Mouse (Mus musculus) spleen, adult 2 months (tissue): ENCODE data around the gene Nt5m. TPM values are rescaled to one million over a fixed set of nuclear protein-coding genes. Genes with fewer than 3 reads are reported as not detected.

Source experiments
- DNase-seq, 2 experiments: peaks; one replicate each; pipeline versions ENCODE4 v3.0.0 to v3.0.0-alpha.2; 2012 to 2021; ENCODE audit warnings: low spot score in 2 of 2, low read depth in 1 of 2
- H3K27ac ChIP-seq: fragments of 200-500 bp; 2 replicates; pipeline ENCODE4 v1.5.1; 2012; ENCODE audit warnings: low read length, inconsistent platforms; ENCODE audit not compliant: insufficient read depth
- H3K27me3 ChIP-seq: fragments of 200-500 bp; 2 replicates; pipeline ENCODE4 v1.6.1; 2012; ENCODE audit warnings: mild to moderate bottlenecking, moderate library complexity, low read length, inconsistent platforms; ENCODE audit not compliant: control insufficient read depth, insufficient read depth
- H3K36me3 ChIP-seq: fragments of 200-500 bp; 2 replicates; pipeline ENCODE4 v1.6.1; 2012; ENCODE audit warnings: mild to moderate bottlenecking, low read length, inconsistent platforms; ENCODE audit not compliant: control insufficient read depth, insufficient read depth
- H3K4me1 ChIP-seq: fragments of 200-500 bp; 2 replicates; pipeline ENCODE4 v1.6.1; 2011; ENCODE audit warnings: inconsistent platforms; ENCODE audit not compliant: control insufficient read depth, insufficient read depth, insufficient read length
- H3K4me3 ChIP-seq: fragments of 200-500 bp; 2 replicates; pipeline ENCODE4 v1.5.1; 2011; ENCODE audit warnings: mild to moderate bottlenecking, inconsistent platforms; ENCODE audit not compliant: insufficient read depth, insufficient read length; ENCODE audit errors: extremely low read depth
- CTCF ChIP-seq: fragments of 200-500 bp; IDR thresholded peaks from 2 replicates; pipeline ENCODE4 v1.5.1; 2011; ENCODE audit warnings: mild to moderate bottlenecking, inconsistent platforms; ENCODE audit not compliant: insufficient read depth, insufficient read length, insufficient replicate concordance; ENCODE audit errors: extremely low read depth
- POLR2A ChIP-seq: fragments of 200-500 bp; IDR thresholded peaks from 2 replicates; pipeline ENCODE4 v1.6.1; 2011; ENCODE audit warnings: low read depth, low read length, inconsistent platforms
- WGBS: fragments of 180-500 bp; shearing (Covaris S2); methylation state at CpG from one replicate; pipeline ENCODE4 v1.1.7; 2018; 5-methylcytosine and 5-hydroxymethylcytosine counted together
- polyA plus RNA-seq: library from polyadenylated mRNA; depleted of rRNA; stranded (reverse); fragments of >200 nt; gene quantifications from 2 replicates; pipeline ENCODE4 v1.2.3, GENCODE M21; 2012; rRNA removed

Nt5m gene
- polyA plus RNA-seq, 1 experiment = 16.7 TPM

GRCm38 (mm10) chr11:59919401-59919800 lies 80.2 kb downstream of the Nt5m start:
- Histone ChIP-seq H3K4me3 (no peak overlapping the region), H3K36me3 (no peaks in the 10 kb centered on the region), H3K27me3 (no peaks in the 10 kb centered on the region), H3K4me1 (no peaks in the 10 kb centered on the region), H3K27ac (no peak overlapping the region)
- WGBS = 76% methylated on average over 3 of the region's 3 CpGs
- TF ChIP-seq POLR2A (no peak), CTCF (no peak)
- no peak for DNase-seq

DNA sequence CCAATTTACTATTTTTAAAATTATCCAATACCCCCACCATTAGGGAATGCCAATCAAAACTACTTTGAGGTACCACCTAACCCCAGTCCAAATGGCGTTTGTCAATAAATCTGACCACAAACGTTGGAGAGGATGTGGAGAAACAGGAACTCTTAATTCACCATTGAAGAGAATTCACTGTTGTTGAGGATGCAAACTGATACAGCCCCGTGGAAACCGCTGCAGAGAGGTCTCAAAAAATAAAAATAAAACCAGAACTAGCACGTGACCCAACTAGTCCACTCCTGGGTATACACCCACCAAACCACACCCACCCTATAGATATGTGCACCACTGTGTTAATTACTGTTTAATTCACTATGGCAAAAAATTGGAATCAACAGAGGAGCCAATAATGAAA lies 81.1 kb downstream of the Nt5m start:
- no peak overlapping the region for H3K27ac ChIP-seq
- H3K4me1 ChIP-seq = no peaks in the 10 kb centered on the region
- WGBS = 14% methylated on average over 5 of the region's 5 CpGs

GRCm38 (mm10) chr11:59921265-59921664 lies 82.0 kb downstream of the Nt5m start:
- no peaks in the 10 kb centered on the region for H3K4me1 ChIP-seq
- H3K4me3 ChIP-seq = no peak overlapping the region
- TF ChIP-seq CTCF (no peak), POLR2A (no peak)
- no peaks in the 10 kb centered on the region for H3K27me3 ChIP-seq
- no peak for DNase-seq
- H3K36me3 ChIP-seq = no peaks in the 10 kb centered on the region
- H3K27ac ChIP-seq = no peak overlapping the region
- WGBS = 76% methylated on average over 7 of the region's 7 CpGs

More for the DNA sequence above, 81.1 kb downstream of the Nt5m start:
- DNase-seq = no peak
- H3K27me3 ChIP-seq = no peaks in the 10 kb centered on the region
- no peaks in the 10 kb centered on the region for H3K36me3 ChIP-seq
- H3K4me3 ChIP-seq = no peak overlapping the region
- no peak for TF ChIP-seq CTCF
- no peak for TF ChIP-seq POLR2A

DNA sequence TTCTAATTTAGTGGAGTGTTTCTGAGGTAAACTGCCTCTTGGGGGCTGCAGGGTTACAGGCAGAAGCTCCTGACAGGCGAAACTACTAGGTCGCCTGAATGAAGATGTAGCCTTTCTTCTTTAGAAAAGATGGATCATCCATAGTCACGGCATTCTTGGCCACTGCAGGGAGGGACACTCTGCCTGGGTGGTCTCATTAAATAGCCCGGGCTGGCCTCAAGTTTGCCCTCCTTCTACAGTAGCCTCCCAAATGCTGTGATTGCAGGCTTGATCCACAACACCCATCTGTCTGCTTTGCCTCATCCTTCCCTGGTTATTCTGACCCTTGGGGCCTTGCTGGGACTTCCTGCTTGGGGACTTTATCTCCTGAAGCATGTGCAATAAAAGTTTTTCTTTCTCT lies 90.8 kb downstream of the Nt5m start:
- 81% methylated on average over 4 of the region's 4 CpGs for WGBS
- TF ChIP-seq POLR2A = no peak
- TF ChIP-seq CTCF = no peak
- DNase-seq = no peak

More for the DNA sequence above, 90.8 kb downstream of the Nt5m start:
- H3K4me1 ChIP-seq = peaks cover 7% of the 10 kb centered on the region; the same call in 1 of the 2 replicates
- H3K27me3 ChIP-seq = no peaks in the 10 kb centered on the region
- H3K27ac ChIP-seq = no peak overlapping the region
- H3K4me3 ChIP-seq = no peak overlapping the region
- no peaks in the 10 kb centered on the region for H3K36me3 ChIP-seq

Other genes starting within 250 kb of the Nt5m start
- not detected in 2 replicates for gene Olfr223, start 246.2 kb upstream of the Nt5m start, polyA plus RNA-seq
- 41.7 and 55.4 TPM in 2 replicates for gene Mprip, start 178.1 kb upstream of the Nt5m start, polyA plus RNA-seq
- 0.69 and 0.96 TPM in 2 replicates for gene Pld6, start 51.8 kb upstream of the Nt5m start, polyA plus RNA-seq
- gene Flcn, start 29.4 kb upstream of the Nt5m start, polyA plus RNA-seq = 43.1 and 48.4 TPM in 2 replicates
- gene Cops3, start 391 bp downstream of the Nt5m start, polyA plus RNA-seq = 9.1 and 9.9 TPM in 2 replicates
- 8.0 and 12.3 TPM in 2 replicates for gene Med9, start 108.8 kb downstream of the Nt5m start, polyA plus RNA-seq
- gene Rasd1, start 125.5 kb downstream of the Nt5m start, polyA plus RNA-seq = 0.82 and 0.85 TPM in 2 replicates
- 1.9 and 2.5 TPM in 2 replicates for gene Pemt, start 207.0 kb downstream of the Nt5m start, polyA plus RNA-seq